Mouse (Mus musculus): Measurements from ENCODE around the gene Gpm6b. TPM values are rescaled to one million over a fixed set of nuclear protein-coding genes. Genes with fewer than 3 reads are reported as not detected.

Gpm6b gene
- polyA plus RNA-seq, 2 experiments: 18.3 to 21.3 TPM

GRCm38 (mm10) chrX:166328219-166328901 is 89.6 kb downstream of the Gpm6b start:
- no peak for TF ChIP-seq POLR2A (IDR thresholded peaks at IDR 0.05; ENCODE audit: borderline replicate concordance, extremely low read depth, insufficient read depth, insufficient read length)
- no peak overlapping the region for H3K4me2 ChIP-seq (replicated peaks; ENCODE audit: low read depth, low read length, severe bottlenecking)
- H3K9ac ChIP-seq (ENCODE audit: low read depth, low read length, severe bottlenecking): no peak overlapping the region
- H3K4me1 ChIP-seq (ENCODE audit: control insufficient read depth, insufficient read depth, low read length): no peaks in the 10 kb centered on the region
- H3K9me3 ChIP-seq (ENCODE audit: control insufficient read depth, low read length): no peaks in the 10 kb centered on the region
- DNase-seq (ENCODE audit: low spot score) (no peak), ATAC-seq (ENCODE audit: low FRiP score, low read depth) (no peak)
- no peaks in the 10 kb centered on the region for H3K27me3 ChIP-seq (ENCODE audit: control insufficient read depth, insufficient read depth, low read length)
- no peak overlapping the region for H3K4me3 ChIP-seq (replicated peaks; ENCODE audit: low read length)
- H3K36me3 ChIP-seq (ENCODE audit: control insufficient read depth, insufficient read depth, low read length): no peaks in the 10 kb centered on the region
- H3K27ac ChIP-seq (replicated peaks; ENCODE audit: low read depth, low read length): no peak overlapping the region
- 47% methylated on average over 3 of the region's 3 CpGs for WGBS

- H3K4me3 ChIP-seq (replicated peaks; ENCODE audit: low read length): no peak overlapping the region
- H3K4me1 ChIP-seq (ENCODE audit: control insufficient read depth, insufficient read depth, low read length): no peaks in the 10 kb centered on the region
- DNase-seq (ENCODE audit: low spot score) (no peak), ATAC-seq (ENCODE audit: low FRiP score, low read depth) (no peak)
- no peaks in the 10 kb centered on the region for H3K36me3 ChIP-seq (ENCODE audit: control insufficient read depth, insufficient read depth, low read length)
- TF ChIP-seq POLR2A (IDR thresholded peaks at IDR 0.05; ENCODE audit: borderline replicate concordance, extremely low read depth, insufficient read depth, insufficient read length): no peak
- no peak overlapping the region for H3K27ac ChIP-seq (replicated peaks; ENCODE audit: low read depth, low read length)
- no peaks in the 10 kb centered on the region for H3K27me3 ChIP-seq (ENCODE audit: control insufficient read depth, insufficient read depth, low read length)
- WGBS: 30% methylated on average over 9 of the region's 9 CpGs
- no peaks in the 10 kb centered on the region for H3K9me3 ChIP-seq (ENCODE audit: control insufficient read depth, low read length)
- no peak overlapping the region for H3K4me2 ChIP-seq (replicated peaks; ENCODE audit: low read depth, low read length, severe bottlenecking)
- no peak overlapping the region for H3K9ac ChIP-seq (ENCODE audit: low read depth, low read length, severe bottlenecking)
These were observed 90.3 kb downstream of the Gpm6b start for GRCm38 (mm10) chrX:166328904-166329451.

DNA sequence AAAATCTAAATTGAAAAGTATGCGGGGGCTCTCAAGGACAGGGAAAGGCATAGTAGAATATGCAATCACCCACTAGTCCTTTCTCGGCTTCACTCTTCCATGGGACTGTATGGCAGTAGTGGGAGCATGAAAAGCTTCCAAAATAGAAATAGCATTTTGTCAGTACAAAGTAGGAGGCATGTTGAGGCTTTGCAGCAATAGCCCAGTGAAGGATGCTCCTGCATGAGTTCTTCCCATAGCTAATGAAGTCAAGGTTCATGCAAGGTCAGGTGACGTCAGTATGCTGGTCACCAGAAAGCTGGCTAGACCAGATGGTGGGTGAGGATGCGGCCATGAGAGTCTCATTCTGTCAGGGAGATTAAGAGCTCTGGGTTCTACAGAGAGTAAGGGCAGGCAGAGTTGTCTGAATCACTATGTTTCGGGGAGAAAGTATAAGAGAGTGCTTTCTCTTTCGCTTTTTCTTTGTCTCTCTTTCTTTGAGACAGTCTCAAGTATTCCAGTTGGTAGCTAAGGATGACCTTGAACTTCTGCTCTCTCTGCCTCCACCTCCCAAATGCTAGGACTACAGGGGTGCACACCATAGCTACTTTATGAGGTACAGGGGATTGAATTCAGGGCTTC is 95.9 kb downstream of the Gpm6b start:
- Histone ChIP-seq H3K27me3 (ENCODE audit: control insufficient read depth, insufficient read depth, low read length) (no peaks in the 10 kb centered on the region), H3K4me2 (replicated peaks; ENCODE audit: low read depth, low read length, severe bottlenecking) (no peak overlapping the region), H3K9me3 (ENCODE audit: control insufficient read depth, low read length) (no peaks in the 10 kb centered on the region), H3K9ac (ENCODE audit: low read depth, low read length, severe bottlenecking) (no peak overlapping the region), H3K27ac (replicated peaks; ENCODE audit: low read depth, low read length) (no peak overlapping the region), H3K4me1 (ENCODE audit: control insufficient read depth, insufficient read depth, low read length) (no peaks in the 10 kb centered on the region), H3K36me3 (ENCODE audit: control insufficient read depth, insufficient read depth, low read length) (no peaks in the 10 kb centered on the region), H3K4me3 (replicated peaks; ENCODE audit: low read length) (no peak overlapping the region)
- WGBS: 78% methylated on average over 6 of the region's 6 CpGs
- TF ChIP-seq POLR2A (IDR thresholded peaks at IDR 0.05; ENCODE audit: borderline replicate concordance, extremely low read depth, insufficient read depth, insufficient read length): no peak
- ATAC-seq (ENCODE audit: low FRiP score, low read depth) (no peak), DNase-seq (ENCODE audit: low spot score) (no peak)

- TF ChIP-seq POLR2A (IDR thresholded peaks at IDR 0.05; ENCODE audit: borderline replicate concordance, extremely low read depth, insufficient read depth, insufficient read length): no peak
- ATAC-seq (ENCODE audit: low FRiP score, low read depth): no peak
- 89% methylated on average over 5 of the region's 5 CpGs for WGBS
These were observed 99.6 kb downstream of the Gpm6b start for GRCm38 (mm10) chrX:166338353-166338752.

GRCm38 (mm10) chrX:166338784-166339520 is 100.2 kb downstream of the Gpm6b start:
- Histone ChIP-seq H3K9me3 (ENCODE audit: control insufficient read depth, low read length) (no peaks in the 10 kb centered on the region), H3K4me3 (replicated peaks; ENCODE audit: low read length) (no peak overlapping the region), H3K36me3 (ENCODE audit: control insufficient read depth, insufficient read depth, low read length) (no peaks in the 10 kb centered on the region), H3K4me1 (ENCODE audit: control insufficient read depth, insufficient read depth, low read length) (no peaks in the 10 kb centered on the region), H3K27me3 (ENCODE audit: control insufficient read depth, insufficient read depth, low read length) (no peaks in the 10 kb centered on the region), H3K4me2 (replicated peaks; ENCODE audit: low read depth, low read length, severe bottlenecking) (no peak overlapping the region), H3K9ac (ENCODE audit: low read depth, low read length, severe bottlenecking) (no peak overlapping the region), H3K27ac (replicated peaks; ENCODE audit: low read depth, low read length) (no peak overlapping the region)
- 89% methylated on average over 9 of the region's 9 CpGs for WGBS
- ATAC-seq (ENCODE audit: low FRiP score, low read depth): no peak
- no peak for TF ChIP-seq POLR2A (IDR thresholded peaks at IDR 0.05; ENCODE audit: borderline replicate concordance, extremely low read depth, insufficient read depth, insufficient read length)
- no peak for DNase-seq (ENCODE audit: low spot score)

More at GRCm38 (mm10) chrX:166338353-166338752, 99.6 kb downstream of the Gpm6b start:
- no peaks in the 10 kb centered on the region for H3K27me3 ChIP-seq (ENCODE audit: control insufficient read depth, insufficient read depth, low read length)
- no peak overlapping the region for H3K27ac ChIP-seq (replicated peaks; ENCODE audit: low read depth, low read length)
- H3K4me3 ChIP-seq (replicated peaks; ENCODE audit: low read length): no peak overlapping the region
- no peak for DNase-seq (ENCODE audit: low spot score)
- H3K9ac ChIP-seq (ENCODE audit: low read depth, low read length, severe bottlenecking): no peak overlapping the region
- H3K9me3 ChIP-seq (ENCODE audit: control insufficient read depth, low read length): no peaks in the 10 kb centered on the region
- H3K4me2 ChIP-seq (replicated peaks; ENCODE audit: low read depth, low read length, severe bottlenecking): no peak overlapping the region
- no peaks in the 10 kb centered on the region for H3K4me1 ChIP-seq (ENCODE audit: control insufficient read depth, insufficient read depth, low read length)
- no peaks in the 10 kb centered on the region for H3K36me3 ChIP-seq (ENCODE audit: control insufficient read depth, insufficient read depth, low read length)
